Mouse (Mus musculus) layer of hippocampus, adult 2 months (tissue): ENCODE results near the gene Slc16a1. TPM values are rescaled to one million over a fixed set of nuclear protein-coding genes. Genes with fewer than 3 reads are reported as not detected.

ENCODE experiments used
- total RNA-seq, 2 experiments: library from RNA; stranded (reverse); gene quantifications; 2 replicates each; pipeline ENCODE4 v1.2.3; 2021

Gene Slc16a1
- total RNA-seq, 2 experiments from 2014 or later = 20.8 to 22.0 TPM

Other genes with a start within 250 kb of the Slc16a1 start
- gene Lrig2, start 126.8 kb upstream of the Slc16a1 start, total RNA-seq = 10 to 100 TPM; 33.4 to 33.5 TPM
- gene Ppm1j, start 142.4 kb downstream of the Slc16a1 start, total RNA-seq = under 1 TPM in 1 of 2 experiments, not detected in 1; 0.46 TPM
- gene Fam19a3, start 143.2 kb downstream of the Slc16a1 start, total RNA-seq = not detected
- 10 to 100 TPM; 22.8 to 24.9 TPM for gene Rhoc, start 149.7 kb downstream of the Slc16a1 start, total RNA-seq
- gene Mov10, start 179.9 kb downstream of the Slc16a1 start, total RNA-seq = 10 to 100 TPM; 10.2 to 11.0 TPM
- gene St7l, start 225.3 kb downstream of the Slc16a1 start, total RNA-seq = 10 to 100 TPM; 34.8 to 40.1 TPM
- 10 to 100 TPM; 34.2 to 39.5 TPM for gene Capza1, start 225.8 kb downstream of the Slc16a1 start, total RNA-seq